Mouse (Mus musculus) adrenal gland, postnatal 14 days (tissue): Measurements from ENCODE around the gene Ccdc107. TPM values are rescaled to one million over a fixed set of nuclear protein-coding genes. Genes with fewer than 3 reads are reported as not detected.
"Not testable (repeated sequence)": the region's sequence is repeated elsewhere in the genome, so short reads cannot be mapped to it uniquely, and the experiment has no call there.

Experiments
- DNase-seq: peaks from one replicate; pipeline ENCODE4 v3.0.0; 2021; ENCODE audit warnings: mixed read lengths
- total RNA-seq: library from RNA; stranded (reverse); gene quantifications from 2 replicates; pipeline ENCODE4 v1.2.3, GENCODE M21; 2021

Gene Ccdc107
- total RNA-seq, 1 experiment from 2014 or later: 48.3 TPM

DNA sequence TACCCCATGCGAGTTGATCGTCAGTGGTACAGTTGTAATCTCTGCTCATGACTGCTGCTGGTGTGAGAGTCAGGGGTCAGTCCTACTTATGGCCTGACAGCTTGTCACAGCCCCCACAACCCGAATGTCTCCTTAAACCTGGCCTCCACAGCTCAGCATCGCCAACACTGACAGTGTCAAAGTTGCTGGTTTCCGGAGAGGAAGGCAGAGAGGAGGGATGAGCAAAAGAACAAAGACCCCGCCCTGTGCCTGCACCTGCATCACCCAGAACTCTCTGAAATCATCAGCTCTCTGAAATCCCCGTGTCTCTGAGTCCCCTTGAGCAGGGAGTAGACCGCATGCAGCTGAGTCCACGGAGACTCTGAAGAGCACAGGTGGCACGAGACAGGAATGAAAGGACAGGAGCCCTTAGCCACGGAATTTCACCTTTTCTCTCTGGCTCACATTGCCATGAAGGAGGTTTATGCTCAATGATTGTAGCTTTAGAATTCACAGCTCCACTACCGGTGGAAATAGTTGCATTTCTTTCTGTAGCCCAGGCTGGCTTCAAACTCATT is 9.1 kb upstream of the Ccdc107 start, which contains the start of gene Sit1:
TSS of gene Sit1 (minus strand) at position 200 of the 557 bp plus-strand sequence.
- no peak for DNase-seq

DNA sequence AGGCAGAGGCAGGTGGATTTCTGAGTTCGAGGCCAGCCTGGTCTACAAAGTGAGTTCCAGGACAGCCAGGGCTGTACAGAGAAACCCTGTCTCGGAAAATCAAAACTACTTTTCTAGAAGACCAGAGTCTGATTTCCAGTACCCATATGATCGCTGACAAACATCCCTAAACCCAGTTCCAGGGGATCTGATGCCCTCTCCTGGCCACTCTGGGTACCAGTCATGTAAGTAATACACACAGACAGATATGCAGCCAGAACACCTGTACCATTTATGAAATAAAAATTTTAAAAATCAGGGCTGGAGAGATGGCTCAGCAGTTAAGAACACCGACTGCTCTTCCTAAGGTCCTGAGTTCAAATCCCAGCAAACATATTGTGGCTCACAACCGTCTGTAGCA is 7.0 kb upstream of the Ccdc107 start:
- DNase-seq: not testable (repeated sequence)

DNA sequence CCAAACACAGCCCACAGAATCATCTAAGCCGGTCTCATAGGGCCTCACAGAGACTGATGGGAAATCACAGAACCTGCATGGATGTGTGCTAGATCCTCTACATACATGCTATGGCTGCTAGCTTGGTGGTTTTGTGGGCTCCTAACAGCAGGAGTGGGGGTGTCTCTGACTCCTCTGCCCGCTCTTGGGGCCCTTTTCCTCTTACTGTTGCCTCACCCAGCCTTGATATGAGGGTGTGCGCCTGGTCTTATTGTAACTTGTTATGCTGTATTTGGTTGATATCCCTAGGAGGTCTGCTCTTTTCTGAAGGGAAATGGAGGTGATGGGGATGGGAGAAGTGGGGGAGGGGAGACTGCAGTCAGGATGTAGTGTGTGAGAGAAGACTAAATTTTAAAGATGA is 3.1 kb upstream of the Ccdc107 start:
- no peak for DNase-seq

DNA sequence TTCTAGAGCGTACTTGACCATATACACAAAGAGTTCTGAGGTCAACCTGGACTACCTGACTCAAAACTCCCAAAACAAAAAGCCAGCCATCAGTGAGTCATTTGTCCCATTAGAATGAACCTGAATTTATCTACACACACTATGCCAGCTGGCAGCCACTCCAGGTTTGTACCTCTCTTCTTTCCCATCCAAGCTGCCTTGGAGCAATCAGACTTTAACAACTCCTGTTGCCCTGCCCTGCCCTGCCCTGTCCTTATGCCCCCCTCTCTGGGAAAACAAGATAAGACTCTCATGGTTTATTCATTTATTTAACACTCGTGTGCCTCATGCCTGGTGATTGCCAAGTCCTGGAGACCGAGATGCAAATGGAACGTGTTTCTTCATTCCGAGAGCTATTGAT is 1.9 kb upstream of the Ccdc107 start:
- DNase-seq: no peak

DNA sequence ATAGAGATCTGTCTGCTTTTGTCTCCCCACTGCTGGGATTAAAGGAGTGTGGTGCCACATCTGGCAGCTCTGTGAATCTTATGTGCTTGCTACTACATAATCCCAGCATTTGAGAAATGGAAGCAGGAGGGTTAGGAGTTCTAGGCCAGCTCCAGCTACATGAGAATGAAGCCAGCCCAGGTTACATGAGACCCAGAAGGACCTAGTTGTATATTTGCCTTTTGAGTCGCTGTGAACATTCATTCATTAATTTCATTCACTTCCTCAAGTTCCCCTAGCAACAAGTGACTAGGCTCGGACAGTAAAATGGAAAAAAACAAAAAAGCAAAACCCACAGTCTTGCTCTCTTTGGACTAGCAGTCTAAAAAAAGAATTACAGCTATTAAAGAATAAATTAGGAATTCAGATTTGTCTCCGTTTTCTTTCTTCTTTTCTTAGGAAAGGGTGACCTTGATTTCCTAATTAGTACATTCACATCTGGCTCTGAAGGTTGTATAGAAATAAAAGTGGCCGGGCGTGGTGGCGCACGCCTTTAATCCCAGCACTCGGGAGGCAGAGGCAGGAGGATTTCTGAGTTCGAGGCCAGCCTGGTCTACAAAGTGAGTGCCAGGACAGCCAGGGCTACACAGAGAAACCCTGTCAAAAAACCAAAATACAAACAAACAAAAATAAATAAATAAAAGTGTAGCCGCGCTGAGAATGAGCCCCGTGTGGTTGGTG is 439 bp upstream of the Ccdc107 start:
- no peak for DNase-seq

DNA sequence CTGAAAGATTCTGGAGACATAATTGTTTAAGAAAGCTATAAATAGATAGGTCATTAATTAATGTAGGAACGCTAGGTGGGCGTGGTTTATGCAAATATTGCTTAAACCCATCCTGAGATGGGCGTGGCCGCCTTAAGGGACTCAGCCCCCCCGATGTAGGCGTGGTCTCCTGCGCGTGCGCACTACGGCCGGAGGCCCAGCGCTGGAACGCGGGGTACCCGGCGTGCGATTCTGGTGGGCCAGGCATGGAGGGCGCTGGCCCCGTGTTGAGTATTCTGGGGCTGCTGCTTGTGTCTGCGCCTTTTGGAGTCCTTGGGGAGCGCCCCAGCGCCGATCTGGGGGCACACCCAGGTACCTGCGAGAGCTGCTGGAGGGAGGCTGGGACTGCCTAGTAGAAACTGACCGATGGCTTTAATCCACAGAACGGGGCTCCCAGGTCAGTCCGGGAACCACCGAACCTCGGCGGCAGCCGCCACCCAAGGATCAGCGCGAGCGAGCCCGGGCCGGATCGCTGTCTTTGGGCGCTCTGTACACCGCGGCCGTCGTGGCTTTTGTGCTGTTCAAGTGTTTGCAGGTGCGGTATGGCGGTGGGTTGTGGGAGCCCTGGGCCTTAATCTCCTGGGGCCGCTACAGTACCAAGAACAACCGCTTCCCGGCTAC is 616 bp downstream of the Ccdc107 start:
- DNase-seq: peak; percentile 98

DNA sequence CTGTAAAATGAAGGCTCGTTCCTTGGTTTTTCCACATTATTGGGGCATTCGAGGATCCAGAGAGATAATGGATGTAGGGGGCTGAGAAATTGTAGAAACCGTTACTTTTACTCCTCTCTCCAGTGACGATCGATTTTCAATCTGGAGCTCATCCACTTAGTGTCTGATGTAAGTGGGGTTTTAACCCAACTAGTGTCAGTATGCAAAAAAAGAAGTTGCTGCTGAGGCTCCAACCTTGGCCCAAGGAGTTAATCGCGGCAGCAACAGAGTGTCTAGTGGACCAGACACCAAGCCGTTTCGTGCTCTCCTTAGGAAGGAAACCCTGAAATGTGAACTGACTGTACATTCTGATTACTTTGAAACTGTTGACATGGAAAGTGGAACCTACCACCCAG is 1.1 kb downstream of the Ccdc107 start:
- DNase-seq: no peak

DNA sequence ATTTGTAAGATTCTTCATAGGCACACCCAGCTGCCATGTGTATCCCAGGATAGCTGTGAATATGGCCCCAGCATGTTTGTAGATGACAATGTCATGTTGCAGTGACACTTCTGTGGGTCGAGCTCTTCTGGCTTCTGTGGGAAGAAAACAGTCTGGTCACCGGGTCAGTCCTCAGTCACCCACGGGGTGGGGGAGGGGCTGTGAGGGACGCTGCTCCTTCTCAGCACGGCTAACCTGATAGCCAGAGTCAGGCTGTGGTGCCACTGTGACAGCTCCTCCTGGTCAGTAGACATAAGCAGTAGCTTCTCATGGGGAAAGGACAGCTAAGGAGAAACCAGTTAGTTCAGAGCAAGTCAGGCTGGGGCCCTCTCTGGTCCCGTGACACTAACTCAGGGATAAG is 3.9 kb downstream of the Ccdc107 start:
- no peak for DNase-seq

DNA sequence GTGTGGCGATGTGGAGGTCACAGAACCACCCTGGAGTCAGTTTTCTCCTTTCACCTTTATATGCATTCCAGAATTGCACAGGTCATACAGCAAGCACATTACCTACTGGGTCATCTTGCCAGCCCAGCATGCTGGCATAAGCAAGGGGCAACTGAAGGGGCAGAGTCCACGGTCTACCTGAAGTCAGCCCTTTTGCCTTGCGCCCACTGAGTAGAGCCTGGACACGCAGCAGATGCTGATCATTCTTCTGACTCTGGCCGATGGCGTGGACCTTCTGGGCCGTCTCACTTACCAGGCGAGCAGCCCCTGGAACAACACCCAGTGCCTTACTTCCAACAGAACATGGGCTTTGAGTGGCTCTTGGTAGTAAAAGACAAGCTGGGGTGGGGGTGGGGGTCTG is 4.7 kb downstream of the Ccdc107 start:
- no peak for DNase-seq

DNA sequence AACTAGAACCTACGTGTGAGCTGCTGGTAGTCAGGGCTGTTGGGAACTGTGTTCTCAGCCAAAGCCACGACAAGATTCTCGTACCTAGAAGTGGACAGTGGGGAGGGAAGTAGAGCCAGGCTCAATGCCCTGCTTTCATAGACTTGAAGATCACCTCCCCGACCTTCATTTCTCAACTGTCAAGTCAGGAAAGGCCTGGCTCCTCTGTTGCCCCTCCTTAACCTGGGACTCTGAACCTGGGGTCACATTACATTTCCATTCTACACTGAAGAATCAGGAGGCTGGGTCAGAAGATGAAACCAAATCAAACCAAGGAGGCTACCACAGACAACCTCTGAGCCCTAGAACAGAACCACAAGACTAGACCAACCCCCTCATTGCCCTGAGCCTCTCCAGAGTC is 5.2 kb downstream of the Ccdc107 start:
- no peak for DNase-seq

DNA sequence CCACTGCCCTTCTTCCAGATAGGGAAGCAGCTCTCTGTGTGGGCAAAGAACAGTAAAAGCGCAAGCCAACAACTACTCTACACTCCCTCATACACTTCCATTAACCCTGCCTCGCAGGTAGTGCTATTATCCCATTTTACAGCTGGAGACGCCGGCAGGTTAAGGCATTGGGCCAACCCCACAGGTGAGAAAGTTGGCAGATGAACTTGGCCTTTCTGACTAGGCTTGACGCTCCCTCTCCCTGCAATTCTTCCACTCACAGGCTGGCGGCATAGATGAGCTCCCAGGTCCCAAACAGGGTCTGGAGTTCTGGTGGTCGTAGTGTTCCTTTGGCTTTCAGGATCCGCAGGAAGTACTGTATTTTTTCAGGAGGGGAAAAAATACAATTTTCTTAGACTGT is 6.3 kb downstream of the Ccdc107 start:
- no peak for DNase-seq

DNA sequence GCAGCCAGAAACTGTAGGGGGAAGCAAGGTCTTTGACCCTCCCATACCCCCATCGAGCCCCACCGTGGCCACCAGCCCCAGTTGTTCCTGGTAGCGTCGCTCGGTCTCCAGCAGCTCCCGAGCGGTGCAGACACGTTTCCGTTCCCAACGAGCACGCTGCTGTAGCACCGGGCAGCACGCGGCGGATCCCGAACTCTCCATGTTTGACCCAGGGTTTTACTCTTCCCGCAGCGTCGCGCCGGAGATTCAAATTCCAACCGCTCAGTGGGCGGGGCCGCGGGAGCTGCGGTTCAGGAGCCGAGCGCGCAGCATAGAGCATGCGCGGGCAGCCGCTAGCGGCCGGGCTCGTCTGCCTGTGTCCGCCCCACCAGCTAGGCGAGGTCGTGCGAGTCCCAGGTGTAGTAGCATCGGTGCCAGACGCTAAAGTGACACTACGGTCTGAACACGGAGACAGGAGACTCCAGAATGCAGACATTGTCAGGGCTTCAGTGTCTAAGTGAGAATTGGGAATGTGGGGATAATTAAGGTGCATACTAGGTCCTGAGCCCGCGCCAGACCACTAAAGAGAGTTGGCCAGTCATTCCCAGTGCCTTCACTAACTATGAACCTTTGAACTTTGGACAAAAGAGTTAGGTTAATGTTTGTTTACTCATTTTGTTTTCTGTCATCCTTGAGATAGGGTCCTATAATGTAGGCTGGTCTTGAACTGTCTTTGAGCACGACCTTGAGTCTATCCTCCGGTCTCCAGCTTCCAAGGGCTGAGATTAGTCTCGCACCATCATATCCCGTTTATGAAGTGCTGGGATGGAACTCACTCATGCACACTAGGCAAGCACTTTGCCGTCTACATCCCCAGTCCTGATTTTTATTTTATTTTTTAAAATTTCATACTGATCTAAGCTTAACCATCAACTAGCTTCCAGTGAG is 7.0 kb downstream of the Ccdc107 start, which contains the start of gene Arhgef39:
TSS of gene Arhgef39 (minus strand) at position 289 of the 927 bp plus-strand sequence.
- DNase-seq: peak; percentile 93

DNA sequence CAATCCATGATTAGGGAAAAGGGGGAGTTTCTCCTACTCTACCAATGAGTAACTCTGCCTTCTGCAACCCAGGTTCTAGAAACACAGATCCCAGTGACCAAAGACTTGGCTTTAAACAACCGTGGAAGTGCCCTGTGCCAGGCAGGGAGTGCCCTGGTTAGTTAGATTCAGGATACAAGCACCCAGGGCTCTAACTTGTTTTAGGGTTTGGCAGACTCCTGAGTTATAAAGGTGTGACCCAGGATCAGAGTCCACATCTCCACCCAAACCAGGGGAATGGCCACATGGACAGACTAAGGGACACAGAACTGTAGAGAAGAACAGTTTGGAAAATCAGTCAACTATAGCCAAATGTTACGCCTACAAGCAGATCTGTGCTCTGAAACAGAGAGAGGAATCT is 10.3 kb downstream of the Ccdc107 start:
- no peak for DNase-seq

DNA sequence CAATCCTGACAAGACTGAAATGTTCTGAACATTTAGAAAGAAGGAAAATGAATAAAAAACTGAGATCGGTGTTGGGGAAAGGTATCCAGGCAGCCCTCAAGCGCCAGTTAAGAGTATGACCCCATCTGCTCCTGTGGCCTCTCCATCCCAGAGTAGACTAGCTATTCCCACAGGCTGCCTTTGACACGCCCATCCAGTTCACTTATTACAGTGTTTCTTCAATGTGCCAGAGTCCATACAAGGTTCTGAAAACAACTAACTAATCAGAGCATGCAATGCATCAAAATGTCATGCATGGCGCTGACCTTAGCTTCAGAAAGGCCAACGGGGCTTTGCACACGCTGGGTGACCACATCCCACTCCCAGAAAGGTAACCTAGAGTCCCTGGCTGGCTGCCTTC is 10.8 kb downstream of the Ccdc107 start:
- no peak for DNase-seq

DNA sequence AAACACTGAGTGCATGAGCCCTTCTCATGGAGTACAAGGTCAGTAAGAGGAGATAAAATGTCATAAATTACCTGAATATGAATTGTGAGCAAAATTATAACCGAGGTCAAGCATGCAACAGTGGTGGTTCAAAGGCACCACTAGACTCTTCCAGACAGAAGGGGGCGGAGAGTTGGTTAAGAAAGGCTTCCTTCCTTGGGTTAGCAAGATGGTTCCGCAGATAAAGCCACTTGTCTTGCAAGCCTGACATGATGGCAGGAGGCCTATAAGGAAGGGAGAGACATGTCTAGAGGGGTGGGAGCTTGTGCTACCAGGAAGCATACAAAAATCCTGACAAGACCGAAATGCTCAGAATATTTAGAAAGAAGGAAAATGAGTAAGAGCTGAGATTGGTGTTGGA is 11.6 kb downstream of the Ccdc107 start:
- no peak for DNase-seq

DNA sequence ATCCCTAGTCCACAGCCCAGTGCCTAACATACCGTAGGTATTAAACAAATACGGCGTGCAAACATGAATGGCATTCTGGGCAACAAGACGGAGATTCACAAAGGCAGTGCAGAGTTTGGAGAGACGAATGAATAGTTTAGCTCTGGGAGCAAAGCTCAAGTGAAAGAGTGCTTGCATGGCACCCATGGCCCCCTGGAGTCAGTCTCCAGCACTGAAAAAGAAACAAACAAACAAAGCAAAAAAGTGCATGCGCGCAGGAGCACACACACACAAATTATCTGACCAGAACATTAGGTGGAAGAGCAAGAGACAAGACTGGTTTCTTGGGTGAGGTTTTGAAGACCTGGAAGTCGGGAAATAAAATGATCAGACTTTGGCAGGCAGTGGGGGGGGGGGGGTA is 13.4 kb downstream of the Ccdc107 start:
- DNase-seq: no peak

DNA sequence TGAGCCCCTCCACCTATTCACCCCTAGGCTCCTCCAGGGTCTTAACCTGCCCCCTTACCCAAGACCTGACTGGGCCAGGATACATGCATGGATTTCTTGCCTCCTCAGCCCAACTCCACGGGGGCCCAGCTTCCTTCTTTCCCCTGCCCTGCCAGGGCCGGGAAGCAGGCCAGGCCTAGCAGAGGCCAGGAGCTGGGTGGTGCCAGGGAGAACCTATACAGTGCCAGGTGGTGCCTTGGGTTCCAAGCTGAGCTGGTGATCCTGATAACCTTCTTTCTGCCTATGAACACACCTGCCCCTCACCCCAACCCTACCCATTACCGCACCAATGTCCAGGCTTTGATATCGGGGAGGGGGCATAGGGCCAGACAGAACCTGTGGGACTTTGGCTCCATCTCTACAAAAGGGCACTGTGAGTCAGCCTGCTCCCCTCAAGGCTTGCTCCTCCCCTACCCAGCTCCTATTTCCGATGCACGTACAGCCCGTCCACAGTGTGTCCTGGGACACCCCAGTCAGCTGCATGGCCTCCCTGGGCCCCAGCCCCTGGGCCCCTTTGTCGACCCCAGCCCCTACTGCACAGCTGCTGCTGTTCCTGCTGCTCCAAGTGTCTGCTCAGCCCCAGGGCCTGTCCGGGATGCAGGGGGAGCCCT is 14.0 kb downstream of the Ccdc107 start, which contains the start of gene Car9:
TSS of gene Car9 (plus strand) at position 431 of the 650 bp plus-strand sequence.
- DNase-seq: peak; percentile 59

DNA sequence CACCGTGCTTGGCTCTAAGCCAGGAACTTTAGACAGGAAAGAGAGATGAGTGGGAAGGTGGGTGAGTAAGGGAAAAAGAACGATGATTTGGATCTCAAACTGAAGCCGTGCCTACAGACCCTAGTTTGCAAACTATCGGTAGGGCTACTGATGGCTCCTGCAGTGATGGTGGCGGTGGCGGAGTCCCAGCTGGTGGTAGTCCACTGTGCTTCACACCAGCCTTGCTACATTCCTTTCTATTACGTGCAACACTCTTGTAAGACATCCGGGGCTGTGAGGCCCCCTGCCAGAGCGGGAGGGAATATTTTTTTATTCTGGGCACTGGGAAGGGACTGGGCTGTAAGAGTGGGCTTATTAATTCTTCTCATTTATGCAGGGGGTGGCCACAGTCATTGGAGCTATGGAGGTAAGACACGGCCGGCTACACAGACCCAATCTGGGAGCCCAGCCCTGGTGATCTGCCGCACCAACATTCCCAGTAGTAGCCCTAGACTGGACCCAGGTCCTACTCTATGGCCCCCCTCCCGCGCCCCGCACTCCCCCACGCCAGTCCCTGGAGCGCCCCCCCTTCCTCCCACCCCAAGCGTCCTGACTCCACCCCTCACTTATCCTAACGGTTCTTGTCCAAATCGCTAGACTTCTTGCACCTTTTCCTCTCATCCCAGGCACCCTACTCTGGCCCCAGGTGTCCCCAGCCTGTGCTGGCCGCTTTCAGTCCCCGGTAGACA is 15.4 kb downstream of the Ccdc107 start:
- DNase-seq: no peak

DNA sequence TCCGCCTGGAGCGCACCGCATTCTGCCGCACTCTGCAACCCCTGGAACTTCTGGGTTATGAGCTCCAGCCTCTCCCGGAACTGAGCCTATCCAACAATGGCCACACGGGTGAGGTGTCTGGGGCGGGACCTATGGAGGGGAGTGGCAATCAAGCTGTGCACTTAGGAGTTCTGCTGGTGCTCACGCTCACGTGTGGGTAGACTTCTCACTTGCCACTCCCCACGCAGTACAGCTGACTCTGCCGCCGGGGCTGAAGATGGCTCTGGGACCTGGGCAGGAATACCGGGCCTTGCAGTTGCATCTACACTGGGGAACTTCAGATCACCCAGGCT is 15.9 kb downstream of the Ccdc107 start:
- peak; percentile 81 for DNase-seq

DNA sequence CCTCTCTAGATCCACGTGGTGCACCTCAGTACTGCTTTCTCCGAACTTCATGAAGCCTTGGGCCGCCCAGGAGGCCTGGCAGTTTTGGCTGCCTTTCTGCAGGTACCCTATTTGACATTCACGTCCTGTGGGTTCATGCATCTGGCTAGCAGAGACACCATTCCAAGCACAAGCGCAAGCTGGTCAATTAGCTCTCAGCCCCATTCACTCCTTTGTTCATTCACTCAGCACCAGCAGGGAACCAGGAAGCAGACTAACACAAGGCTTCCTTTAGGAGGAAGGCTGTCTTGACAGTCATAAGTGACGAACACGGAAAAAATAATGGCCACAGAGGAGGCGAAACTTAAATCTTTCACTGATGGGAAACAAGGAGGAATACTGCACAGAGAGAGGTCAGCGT is 16.4 kb downstream of the Ccdc107 start:
- DNase-seq: no peak
